Mouse (Mus musculus) intestine, embryonic 14.5 days (tissue): ENCODE results near the gene Akap6. TPM values are rescaled to one million over a fixed set of nuclear protein-coding genes. Genes with fewer than 3 reads are reported as not detected.

Experiments used
- ATAC-seq: fragments of 200-750 bp; cut with Nextera tagmentation; replicated peaks from 2 replicates; pipeline ENCODE4 v1.8.0; 2017; ENCODE audit warnings: low read depth, moderate number of reproducible peaks, moderate TSS enrichment, moderate library complexity; ENCODE audit not compliant: low FRiP score, low TSS enrichment
- DNase-seq: peaks from one replicate; pipeline ENCODE4 v3.0.0-alpha.2; 2018; ENCODE audit warnings: low spot score
- H3K27ac ChIP-seq: fragments of 300-500 bp; sonication (generic); 2 replicates; pipeline ENCODE4 v1.5.1; 2014; ENCODE audit warnings: low read depth, mild to moderate bottlenecking, control low read depth
- H3K27me3 ChIP-seq: fragments of 300-500 bp; sonication (generic); replicated peaks from 2 replicates; pipeline ENCODE4 v1.6.1; 2014; ENCODE audit warnings: low read length, control low read depth; ENCODE audit not compliant: control insufficient read depth, insufficient read depth
- H3K36me3 ChIP-seq: fragments of 300-500 bp; sonication (generic); 2 replicates; pipeline ENCODE4 v1.6.1; 2014; ENCODE audit warnings: low read length, control low read depth; ENCODE audit not compliant: control insufficient read depth, insufficient read depth
- H3K4me1 ChIP-seq: fragments of 300-500 bp; sonication (generic); replicated peaks from 2 replicates; pipeline ENCODE4 v1.6.1; 2014; ENCODE audit warnings: low read length, control low read depth, mixed read lengths; ENCODE audit not compliant: control insufficient read depth, insufficient read depth
- H3K4me2 ChIP-seq: fragments of 300-500 bp; sonication (generic); 2 replicates; pipeline ENCODE4 v1.6.1; 2014; ENCODE audit warnings: low read length
- H3K4me3 ChIP-seq: fragments of 300-500 bp; sonication (generic); 2 replicates; pipeline ENCODE4 v1.5.1; 2014; ENCODE audit warnings: low read depth, low read length, control low read depth, mixed read lengths
- H3K9ac ChIP-seq: fragments of 300-500 bp; sonication (generic); 2 replicates; pipeline ENCODE4 v1.6.1; 2014; ENCODE audit warnings: mild to moderate bottlenecking, low read length
- H3K9me3 ChIP-seq: fragments of 300-500 bp; sonication (generic); 2 replicates; pipeline ENCODE4 v1.6.1; 2016; ENCODE audit warnings: low read length, control low read depth; ENCODE audit not compliant: control insufficient read depth
- WGBS: fragments of 180-500 bp; shearing (Covaris S2); extraction: QIAGEN DNeasy Blood & Tissue Kit; methylation state at CpG from one replicate; pipeline ENCODE4 v1.1.7; 2014; 5-methylcytosine and 5-hydroxymethylcytosine counted together
- polyA plus RNA-seq: library from polyadenylated mRNA; unstranded; fragments of >200 nt; fragmentation: Nextera tagmentation; extraction: Ambion mirVana; gene quantifications from 2 replicates; pipeline ENCODE4 v1.2.1, GENCODE M21; 2014

The Akap6 gene
- polyA plus RNA-seq, 1 experiment from 2014 or later: 3.2 TPM

DNA sequence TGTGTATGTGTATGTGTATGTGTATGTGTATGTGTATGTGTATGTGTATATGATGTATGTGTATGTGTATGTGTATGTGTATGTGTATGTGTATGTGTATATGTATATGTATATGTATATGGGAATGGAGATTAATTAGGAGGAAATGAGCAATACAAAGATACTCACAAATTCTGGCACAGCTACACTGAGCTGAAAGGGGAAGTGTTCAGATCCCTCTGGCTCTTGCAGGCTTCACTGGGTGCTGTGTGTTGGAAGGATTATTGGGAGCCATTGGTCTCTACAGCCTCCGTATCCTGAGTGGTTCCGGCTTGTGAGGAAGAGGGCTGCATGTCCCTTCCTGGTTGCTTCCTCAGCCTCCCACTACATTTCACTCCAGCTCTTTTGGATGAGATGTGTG is 10.5 kb upstream of the Akap6 start:
- DNase-seq (no peak), ATAC-seq (no peak)
- no peak overlapping the region for H3K27ac ChIP-seq
- no peaks in the 10 kb centered on the region for H3K36me3 ChIP-seq
- no peaks in the 10 kb centered on the region for H3K9me3 ChIP-seq
- H3K4me1 ChIP-seq: no peaks in the 10 kb centered on the region; the same call in 1 of the 2 replicates
- H3K4me3 ChIP-seq: no peak overlapping the region
- no peak overlapping the region for H3K9ac ChIP-seq
- H3K4me2 ChIP-seq: no peak overlapping the region
- 100% methylated on average over 2 of the region's 2 CpGs for WGBS
- H3K27me3 ChIP-seq: no peaks in the 10 kb centered on the region

DNA sequence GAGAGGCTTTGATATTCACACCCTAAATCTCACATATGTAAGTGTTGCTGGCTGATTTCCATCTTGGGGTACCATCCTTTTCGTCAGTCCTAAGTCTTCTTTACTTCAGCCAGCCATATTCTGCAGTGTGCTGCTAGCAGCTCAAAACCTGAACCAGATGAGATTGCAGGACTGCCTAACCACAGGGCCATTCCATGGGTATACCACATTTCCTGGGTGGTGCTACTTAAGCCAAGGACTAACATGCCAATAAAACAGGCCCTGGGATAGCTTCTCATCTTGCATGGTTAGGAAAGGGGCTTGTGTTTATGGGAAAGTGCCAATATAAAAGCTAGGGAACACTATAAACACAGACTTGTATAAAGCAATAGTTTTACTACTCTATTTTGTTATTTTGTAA is 7.6 kb upstream of the Akap6 start:
- no peak overlapping the region for H3K9ac ChIP-seq
- H3K36me3 ChIP-seq: no peaks in the 10 kb centered on the region
- no peaks in the 10 kb centered on the region for H3K9me3 ChIP-seq
- 87% methylated on average over 1 of the region's 1 CpGs for WGBS
- DNase-seq: no peak
- H3K27ac ChIP-seq: no peak overlapping the region
- H3K4me1 ChIP-seq: no peaks in the 10 kb centered on the region; the same call in 1 of the 2 replicates
- H3K4me2 ChIP-seq: no peak overlapping the region
- H3K4me3 ChIP-seq: no peak overlapping the region
- ATAC-seq: no peak
- no peaks in the 10 kb centered on the region for H3K27me3 ChIP-seq

DNA sequence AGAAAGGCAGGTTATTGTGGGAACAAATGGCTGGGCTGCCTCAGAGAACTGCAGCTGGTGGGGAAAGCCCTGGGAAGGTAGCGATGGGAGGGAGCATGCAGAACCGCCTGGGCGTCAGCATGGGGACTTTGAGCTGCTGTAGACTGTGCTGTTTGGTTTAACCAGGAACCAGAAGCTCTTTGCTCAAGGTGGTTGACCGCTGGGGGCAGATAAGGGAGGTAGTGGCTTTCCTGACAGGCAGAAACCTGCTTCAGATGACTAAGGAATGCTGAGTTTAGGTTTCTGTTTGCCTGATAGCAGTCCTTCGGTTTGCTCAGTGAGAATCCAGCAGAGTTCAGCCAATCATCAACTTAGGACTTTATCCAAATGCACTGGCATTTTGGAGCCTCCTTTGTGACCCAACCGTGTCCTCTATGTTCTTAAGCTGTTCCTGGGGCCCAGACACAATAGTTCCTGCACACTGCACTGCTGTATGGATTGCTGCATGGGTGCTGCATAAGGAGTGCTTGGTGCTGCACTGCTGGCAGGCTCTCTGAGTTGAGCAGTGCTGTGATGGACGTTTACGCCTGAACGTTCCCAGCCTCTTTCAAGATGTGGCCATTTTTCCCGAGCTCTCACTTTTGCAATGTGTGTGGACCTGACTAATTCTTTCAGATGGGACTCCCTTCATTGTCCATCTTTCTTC is 6.8 kb upstream of the Akap6 start:
- no peaks in the 10 kb centered on the region; the same call in 1 of the 2 replicates for H3K4me1 ChIP-seq
- no peaks in the 10 kb centered on the region for H3K27me3 ChIP-seq
- no peak overlapping the region for H3K9ac ChIP-seq
- 38% methylated on average over 10 of the region's 10 CpGs for WGBS
- H3K27ac ChIP-seq: no peak overlapping the region
- no peak overlapping the region for H3K4me2 ChIP-seq
- DNase-seq: no peak
- no peak overlapping the region for H3K4me3 ChIP-seq
- peak; percentile 92 for ATAC-seq
- no peaks in the 10 kb centered on the region for H3K36me3 ChIP-seq
- no peaks in the 10 kb centered on the region for H3K9me3 ChIP-seq

DNA sequence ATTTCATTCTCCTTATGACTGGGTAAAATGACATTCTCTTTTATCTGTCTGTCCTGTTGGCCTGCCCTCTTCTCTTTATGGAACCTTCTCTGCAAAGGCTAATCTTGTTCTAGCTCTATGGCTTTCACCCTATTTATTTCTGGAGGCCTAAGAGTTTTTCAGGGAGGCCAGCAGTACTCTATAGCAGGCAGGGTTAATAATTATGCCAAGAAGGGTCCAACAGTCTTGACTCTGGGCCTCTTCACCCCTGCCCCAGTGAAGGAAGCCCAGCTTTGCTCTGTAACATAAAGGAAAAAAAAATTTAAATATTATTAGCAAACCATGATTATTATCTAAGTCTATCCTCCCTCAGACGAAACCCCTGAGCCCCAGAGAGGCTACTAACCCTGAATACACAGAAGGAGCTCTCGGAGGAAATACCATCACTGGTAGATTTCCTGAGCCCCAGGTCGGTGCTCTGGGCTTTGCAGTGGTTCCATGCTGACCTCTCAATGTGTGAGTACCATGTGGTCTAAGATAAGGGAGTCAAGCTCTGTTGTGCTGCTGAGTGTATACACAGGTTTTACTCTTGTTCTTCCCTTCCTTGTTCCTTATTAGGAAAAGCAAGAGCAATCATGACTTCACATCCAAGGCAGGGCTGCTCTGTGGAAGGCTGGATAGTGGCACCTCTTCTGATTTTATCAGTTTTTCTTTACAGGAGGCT is 1.6 kb upstream of the Akap6 start:
- Histone ChIP-seq H3K27me3 (no peaks in the 10 kb centered on the region), H3K4me1 (peaks cover 3% of the 10 kb centered on the region; the same call in 1 of the 2 replicates), H3K9me3 (no peaks in the 10 kb centered on the region), H3K4me3 (no peak overlapping the region), H3K27ac (no peak overlapping the region), H3K4me2 (no peak overlapping the region), H3K9ac (no peak overlapping the region), H3K36me3 (no peaks in the 10 kb centered on the region)
- DNase-seq: no peak
- ATAC-seq: no peak
- 55% methylated on average over 3 of the region's 3 CpGs for WGBS

DNA sequence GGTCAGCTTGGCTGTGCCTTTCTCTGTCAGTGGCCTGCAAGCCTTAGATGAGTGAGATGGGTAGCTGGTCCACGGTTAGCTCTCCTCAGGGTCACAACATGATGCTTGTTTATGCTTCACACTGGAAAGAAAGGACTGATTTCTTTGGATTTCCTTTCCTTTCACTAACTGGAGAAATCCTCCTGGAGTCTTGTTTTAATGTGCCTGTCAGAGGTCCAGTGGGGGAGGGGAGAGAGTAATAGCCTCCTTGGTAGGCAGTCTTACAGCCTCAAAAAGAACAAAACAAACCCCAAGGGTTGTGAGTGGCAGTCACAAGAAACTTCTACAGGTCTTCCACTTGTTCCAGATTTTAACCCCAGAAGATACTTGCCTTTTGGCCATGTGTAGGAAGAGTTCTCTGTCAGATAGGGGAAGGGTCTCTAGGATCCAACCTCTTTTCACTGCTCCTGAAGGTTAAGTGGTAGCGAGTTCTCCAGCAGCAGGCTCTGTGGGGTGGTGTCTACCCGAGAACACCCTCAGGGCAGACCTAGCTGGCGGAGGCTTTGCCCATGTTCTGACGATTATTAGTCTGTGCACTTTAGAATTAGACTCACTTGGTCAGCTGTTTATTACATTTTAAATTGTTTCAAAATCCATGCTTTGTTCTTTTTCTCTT is 780 bp upstream of the Akap6 start:
- H3K4me2 ChIP-seq: no peak overlapping the region
- no peak for ATAC-seq
- no peak for DNase-seq
- 73% methylated on average over 5 of the region's 5 CpGs for WGBS
- H3K27me3 ChIP-seq: no peaks in the 10 kb centered on the region
- no peaks in the 10 kb centered on the region for H3K36me3 ChIP-seq
- H3K9me3 ChIP-seq: no peaks in the 10 kb centered on the region
- peaks cover 3% of the 10 kb centered on the region; the same call in 1 of the 2 replicates for H3K4me1 ChIP-seq
- no peak overlapping the region for H3K4me3 ChIP-seq
- H3K27ac ChIP-seq: no peak overlapping the region
- no peak overlapping the region for H3K9ac ChIP-seq

DNA sequence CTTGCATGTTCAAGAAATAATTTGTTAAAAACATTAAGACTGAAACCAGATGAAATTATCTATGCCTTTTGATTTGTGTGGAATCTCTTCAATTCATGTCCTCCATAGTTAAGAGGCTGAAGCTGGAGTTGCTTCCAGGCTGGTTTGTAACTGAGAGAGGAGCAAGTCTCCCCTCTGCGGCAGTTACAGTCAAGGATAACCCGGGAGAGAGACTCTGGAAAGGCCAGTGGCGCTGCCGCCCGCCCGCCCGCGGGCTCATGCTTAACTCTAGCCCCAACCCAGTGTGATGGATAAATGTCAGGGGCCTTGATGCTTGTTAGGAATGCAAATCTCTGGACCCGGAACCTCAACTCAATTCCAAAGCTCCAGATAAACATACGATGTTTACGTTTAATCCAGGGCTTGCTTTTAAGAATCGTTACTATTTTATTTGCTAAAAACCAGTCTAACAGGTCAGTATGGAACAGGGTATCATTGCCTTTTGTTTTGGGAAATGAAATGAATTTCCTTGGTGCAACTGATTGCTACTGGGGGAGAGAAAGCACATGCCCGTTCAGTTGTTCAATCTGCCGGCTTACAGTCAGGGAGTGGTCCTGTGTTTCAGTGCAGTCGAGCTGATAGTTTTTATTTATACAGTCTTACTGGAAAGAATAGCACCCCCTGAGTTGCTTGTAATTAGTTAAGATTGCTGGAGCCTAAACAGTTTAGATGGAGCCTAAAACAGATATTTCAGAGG is 946 bp downstream of the Akap6 start:
- no peak overlapping the region for H3K9ac ChIP-seq
- no peaks in the 10 kb centered on the region for H3K36me3 ChIP-seq
- H3K4me1 ChIP-seq: peaks cover 3% of the 10 kb centered on the region; the same call in 1 of the 2 replicates
- WGBS: 23% methylated on average over 15 of the region's 15 CpGs
- DNase-seq (no peak), ATAC-seq (no peak)
- no peaks in the 10 kb centered on the region for H3K9me3 ChIP-seq
- H3K4me3 ChIP-seq: no peak overlapping the region; the same call in 1 of the 2 replicates
- no peak overlapping the region for H3K27ac ChIP-seq
- H3K27me3 ChIP-seq: no peaks in the 10 kb centered on the region
- peak overlapping the region; percentile 28 for H3K4me2 ChIP-seq

DNA sequence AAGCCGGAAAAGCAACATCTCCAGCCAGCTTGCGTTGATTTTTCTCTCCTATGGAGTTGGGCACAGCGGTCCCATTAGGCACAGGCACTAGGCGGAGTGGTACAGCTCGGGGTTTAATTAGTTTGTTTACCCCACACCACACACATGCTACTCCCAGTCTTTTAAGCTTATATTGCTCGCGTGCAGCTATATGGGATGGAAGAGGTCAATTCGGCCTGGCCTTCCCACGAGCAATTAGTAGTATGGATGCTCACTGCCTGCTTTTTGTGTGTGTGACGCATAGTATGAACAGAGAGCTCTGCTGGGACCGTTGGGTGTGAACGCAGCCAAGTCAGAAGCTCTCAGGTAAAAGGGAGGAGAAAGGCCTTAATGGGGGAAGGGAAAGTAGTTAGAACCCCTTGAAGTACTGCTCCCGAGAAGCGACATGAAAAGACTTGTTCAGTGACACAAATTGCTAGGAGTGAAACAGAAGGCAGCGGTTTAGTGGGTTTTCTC is 1.6 kb downstream of the Akap6 start:
- Histone ChIP-seq H3K9me3 (no peaks in the 10 kb centered on the region), H3K36me3 (no peaks in the 10 kb centered on the region), H3K4me1 (peaks cover 3% of the 10 kb centered on the region; the same call in 1 of the 2 replicates), H3K4me3 (no peak overlapping the region), H3K27me3 (no peaks in the 10 kb centered on the region), H3K27ac (no peak overlapping the region), H3K4me2 (peak overlapping the region; percentile 28), H3K9ac (no peak overlapping the region)
- 38% methylated on average over 15 of the region's 15 CpGs for WGBS
- ATAC-seq (no peak; the same call in 1 of the 2 replicates), DNase-seq (no peak)

DNA sequence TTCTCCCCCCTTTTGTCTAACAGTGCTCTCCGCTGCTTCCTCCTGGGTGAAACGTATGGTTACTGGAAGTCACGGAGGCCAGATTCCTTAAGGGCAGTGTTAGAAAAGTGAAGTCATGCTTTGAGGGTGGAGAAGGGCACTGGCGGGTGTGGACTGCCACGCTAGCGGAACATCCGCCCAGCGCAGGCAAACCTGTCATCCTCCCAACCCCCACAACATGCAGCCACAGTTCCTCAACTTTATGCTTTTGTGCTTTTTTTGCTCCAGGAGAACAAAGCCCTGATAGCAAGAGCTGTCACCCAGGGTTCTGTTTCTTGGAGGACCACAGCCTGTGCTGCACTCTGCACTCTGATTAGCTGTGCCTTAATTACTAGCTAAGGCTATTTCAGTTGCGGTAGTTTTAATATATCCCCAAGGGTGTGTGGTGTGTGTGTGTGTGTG is 2.0 kb downstream of the Akap6 start:
- WGBS: 44% methylated on average over 9 of the region's 9 CpGs
- Histone ChIP-seq H3K36me3 (no peaks in the 10 kb centered on the region), H3K4me3 (no peak overlapping the region), H3K27ac (no peak overlapping the region), H3K9ac (no peak overlapping the region), H3K4me1 (peaks cover 3% of the 10 kb centered on the region; the same call in 1 of the 2 replicates), H3K27me3 (no peaks in the 10 kb centered on the region), H3K9me3 (no peaks in the 10 kb centered on the region), H3K4me2 (peak overlapping the region; percentile 28)
- ATAC-seq: peak; percentile 69; the same call in 1 of the 2 replicates
- peak; percentile 54 for DNase-seq
